Mouse (Mus musculus) cerebellum, adult 11-12 months (tissue): ENCODE results near the gene Hck.

Source experiments
- DNase-seq: peaks from one replicate; pipeline ENCODE4 v3.0.0; 2022

The Hck gene

GRCm38 (mm10) chr2:153107046-153107766 is 1.1 kb upstream of the Hck start:
- DNase-seq = no peak

- no peak for DNase-seq
These were observed 466 bp upstream of the Hck start for GRCm38 (mm10) chr2:153107802-153108201.

DNA sequence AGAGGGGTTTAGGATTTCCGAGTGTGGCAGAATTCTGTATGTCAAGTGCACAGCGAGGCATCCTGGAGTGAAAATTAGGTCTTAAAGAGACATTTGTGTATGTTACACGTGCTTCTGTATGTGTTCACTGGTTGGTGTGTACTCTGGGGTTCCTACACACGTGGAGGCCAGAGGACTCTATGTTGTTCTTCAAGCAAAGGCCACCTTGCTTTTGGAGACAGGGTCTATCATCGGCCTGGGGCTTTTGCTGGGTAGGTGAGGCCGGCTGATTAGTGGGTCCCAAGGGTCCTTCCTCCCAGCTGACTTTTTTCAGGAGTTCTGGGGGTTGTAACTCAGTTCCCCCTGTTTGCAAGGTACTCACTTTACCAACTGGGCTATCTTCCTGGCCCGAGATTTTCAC is 1.3 kb downstream of the Hck start:
- DNase-seq = no peak

DNA sequence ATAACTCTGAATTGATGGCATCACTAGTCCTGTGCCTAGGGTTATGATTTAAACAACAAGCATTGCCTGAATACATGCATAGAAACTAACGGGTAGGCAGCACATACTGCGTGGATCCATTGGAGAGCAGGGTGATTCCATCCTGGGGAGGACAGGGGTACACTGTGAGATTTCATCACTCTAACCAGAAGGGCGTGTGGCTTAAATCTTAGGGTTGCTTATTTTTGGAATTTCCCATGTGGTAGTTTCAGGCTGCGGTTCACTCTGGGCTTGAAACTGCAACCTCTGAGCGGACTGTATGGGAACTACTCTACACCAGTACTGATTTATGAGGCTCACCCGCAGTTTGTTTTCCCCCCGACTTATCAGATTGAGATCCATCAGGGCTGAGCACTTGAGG is 3.0 kb downstream of the Hck start:
- no peak for DNase-seq

DNA sequence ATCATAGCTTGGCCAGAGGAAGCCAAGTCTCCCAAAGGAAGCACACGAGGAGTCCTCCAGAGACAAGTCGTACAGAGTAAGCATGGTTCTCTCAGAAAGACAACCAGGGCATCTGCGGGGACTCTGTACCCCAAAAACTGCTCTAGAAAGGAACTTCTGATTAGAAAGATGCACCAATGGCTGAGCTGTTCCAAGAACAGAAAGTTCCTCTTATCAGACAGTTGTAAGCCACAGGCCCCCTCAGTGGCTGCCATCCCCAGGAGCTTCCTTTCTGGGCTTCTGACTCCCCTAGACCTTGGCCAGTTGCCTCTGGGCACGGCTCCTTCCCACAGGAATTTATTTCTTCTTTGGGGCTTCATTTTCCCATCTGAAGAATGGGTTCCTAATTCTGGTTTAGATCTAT is 7.4 kb downstream of the Hck start:
- DNase-seq = no peak

GRCm38 (mm10) chr2:153117051-153117486 is 8.8 kb downstream of the Hck start:
- no peak for DNase-seq

DNA sequence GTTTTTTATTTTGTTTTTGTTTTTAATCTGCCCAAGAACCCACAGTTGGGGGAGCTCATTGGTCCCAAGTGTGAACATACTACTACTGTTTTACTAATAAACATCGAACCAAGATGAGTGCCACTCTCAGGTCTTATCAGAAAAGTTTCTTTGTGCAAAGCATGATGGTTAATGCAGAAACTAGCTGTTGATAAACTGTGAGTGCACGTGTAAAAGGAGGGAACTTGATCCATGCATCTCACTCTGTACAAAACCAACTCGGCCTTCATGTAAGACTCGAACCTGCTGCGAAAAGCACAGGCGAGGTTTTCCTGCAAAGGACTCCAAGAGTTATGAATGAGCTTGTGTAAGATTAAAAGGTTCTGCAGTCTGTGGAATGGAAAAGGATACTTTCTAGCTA is 11.2 kb downstream of the Hck start:
- no peak for DNase-seq

DNA sequence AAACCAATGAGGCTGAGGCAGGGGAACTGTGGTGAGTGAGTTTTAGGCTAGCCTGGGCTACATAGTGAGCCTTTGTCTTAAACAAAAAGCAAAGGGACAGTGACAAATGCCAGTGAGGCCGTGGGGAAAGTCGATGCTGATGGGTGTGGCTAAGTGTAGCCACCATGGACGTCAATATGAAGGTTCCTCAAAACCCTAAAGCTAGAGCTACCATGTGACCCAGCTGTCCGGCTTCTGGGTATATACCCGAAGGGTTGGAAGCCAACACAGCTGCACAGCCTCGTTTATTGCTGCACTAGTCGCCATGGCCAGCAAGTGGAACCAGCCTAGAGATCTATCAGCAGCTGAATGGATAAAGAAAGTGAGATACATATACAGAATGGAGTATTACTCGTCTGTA is 11.9 kb downstream of the Hck start:
- DNase-seq = no peak

GRCm38 (mm10) chr2:153121821-153122615 is 13.8 kb downstream of the Hck start:
- no peak for DNase-seq

DNA sequence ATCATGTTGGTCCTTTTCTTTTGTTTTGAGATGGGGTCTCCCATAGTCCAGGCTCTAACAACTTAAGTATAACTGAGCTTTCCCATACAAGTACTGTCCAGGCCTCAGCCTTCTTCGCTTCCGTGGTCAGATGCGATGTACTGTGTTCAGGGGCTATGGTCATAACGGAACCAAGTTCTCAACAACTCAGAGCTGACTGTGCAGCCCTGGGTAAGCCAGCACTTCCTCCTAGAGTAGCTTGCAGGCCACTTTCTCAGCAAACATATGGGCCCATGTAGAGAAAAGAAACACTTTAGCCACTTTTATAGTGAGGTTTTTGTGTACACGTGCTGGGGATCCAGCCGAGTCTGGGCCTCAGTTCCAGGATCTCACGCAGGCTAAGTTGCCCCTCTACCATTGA is 14.4 kb downstream of the Hck start:
- DNase-seq = no peak

- DNase-seq = no peak
These were observed 17.6 kb downstream of the Hck start for GRCm38 (mm10) chr2:153125875-153126274.

- no peak for DNase-seq
These were observed 22.8 kb downstream of the Hck start for GRCm38 (mm10) chr2:153131019-153131418.

DNA sequence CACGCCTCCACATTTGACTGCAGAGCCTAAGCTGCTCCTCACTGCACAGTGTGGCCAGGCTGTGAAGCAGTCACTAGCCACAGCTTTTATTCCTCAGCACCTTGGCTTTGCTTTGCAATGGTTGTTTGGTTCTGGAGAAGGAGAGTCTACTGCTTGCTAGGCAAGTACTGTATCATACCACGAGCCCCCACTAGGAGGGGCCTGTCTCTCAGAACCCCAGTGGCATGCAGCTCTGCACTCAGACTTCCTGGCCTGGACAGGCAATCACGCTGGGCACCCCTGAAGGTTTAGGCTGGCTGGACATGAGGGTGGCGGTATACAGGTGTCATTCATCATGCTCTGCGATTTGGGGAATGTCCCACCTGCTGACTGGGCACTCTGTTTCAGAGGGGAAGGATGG is 26.0 kb downstream of the Hck start:
- no peak for DNase-seq

DNA sequence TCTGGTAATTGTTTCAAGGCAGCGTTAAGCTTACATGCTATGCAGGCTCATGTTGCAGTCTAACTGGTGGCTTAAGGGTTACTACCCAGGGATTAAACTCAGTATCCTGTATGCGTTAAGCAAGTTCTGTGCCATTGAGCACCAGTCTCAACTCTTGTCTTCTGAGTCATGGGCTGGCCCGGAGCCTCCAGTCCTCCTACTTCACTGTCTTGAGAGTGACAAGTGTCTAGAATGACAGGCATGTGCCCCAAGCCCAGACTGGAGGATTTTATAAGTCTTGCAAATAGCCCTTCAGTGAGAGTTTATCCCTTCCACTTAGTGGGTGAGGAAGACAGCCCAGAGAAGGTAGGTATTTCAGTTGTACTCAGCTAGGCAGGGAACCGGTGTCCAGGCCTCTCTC is 27.9 kb downstream of the Hck start:
- no peak for DNase-seq

- no peak for DNase-seq
These were observed 30.9 kb downstream of the Hck start for GRCm38 (mm10) chr2:153139158-153139557.

GRCm38 (mm10) chr2:153139996-153140613 is 31.8 kb downstream of the Hck start:
- no peak for DNase-seq

DNA sequence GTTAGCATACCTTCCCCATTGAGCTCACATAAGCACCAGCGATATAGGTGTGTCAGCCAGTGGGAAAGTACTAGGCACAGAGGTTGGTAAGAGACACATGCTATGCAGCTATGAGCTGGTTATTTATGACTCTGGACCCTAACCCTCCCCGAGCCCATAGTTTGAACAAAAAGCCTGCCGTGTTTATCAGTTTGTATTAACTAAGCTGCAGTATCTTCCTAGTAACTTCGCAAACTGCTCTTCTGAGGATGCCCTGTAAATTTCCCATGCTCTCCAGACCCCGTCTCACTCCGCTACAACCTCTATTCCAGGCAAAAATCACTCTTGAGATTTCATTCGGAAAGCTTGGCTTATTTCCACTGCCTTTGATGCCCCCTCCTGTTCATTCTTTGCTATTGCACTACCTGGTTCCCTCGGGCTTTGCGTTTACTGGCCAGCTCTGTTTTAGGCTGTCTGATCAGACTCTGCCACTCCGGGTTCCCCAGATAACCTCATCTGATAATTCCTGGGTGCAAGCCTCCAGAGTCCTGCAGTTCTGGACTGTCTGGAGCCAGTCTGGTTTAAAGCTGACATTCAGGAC is 34.4 kb downstream of the Hck start:
- peak; percentile 41 for DNase-seq

DNA sequence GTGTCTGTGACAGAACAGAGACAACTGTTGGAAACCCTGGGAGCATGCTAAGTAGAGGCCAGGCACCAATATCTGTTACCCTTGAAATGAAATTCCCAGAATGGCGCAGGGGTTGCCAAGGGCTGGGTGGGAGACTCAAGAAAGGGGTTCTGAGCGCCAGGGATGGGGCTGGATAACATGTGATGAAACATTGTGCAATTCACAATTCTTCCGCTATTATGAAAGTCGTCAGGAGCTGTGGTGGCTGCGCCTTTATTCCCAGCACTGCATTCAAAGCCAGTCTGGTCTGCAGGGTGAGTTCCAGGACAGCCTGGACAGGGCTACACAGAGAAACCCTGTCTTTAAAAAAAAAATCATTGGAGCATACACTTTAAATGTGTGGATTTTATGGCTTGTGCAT is 37.1 kb downstream of the Hck start:
- no peak for DNase-seq

DNA sequence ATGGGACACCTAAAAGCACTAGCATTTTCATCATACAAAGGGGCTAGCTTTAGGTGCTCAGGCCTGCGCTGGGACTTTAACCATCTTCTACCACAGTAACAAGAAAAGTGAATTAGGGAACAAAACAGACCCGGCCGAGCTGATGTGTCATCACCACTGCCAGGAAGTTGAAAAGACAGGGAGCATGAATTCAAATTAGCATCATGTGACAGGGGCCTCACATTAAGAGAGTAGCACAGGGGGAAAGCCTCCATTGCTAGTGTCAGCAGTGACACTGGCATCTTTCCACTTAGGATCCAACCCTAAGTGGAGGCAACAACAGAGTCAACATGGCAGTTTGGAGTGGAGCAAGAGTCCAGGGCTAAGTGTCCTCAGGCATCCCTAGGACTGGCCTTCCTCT is 39.0 kb downstream of the Hck start:
- no peak for DNase-seq

GRCm38 (mm10) chr2:153147715-153148114 is 39.4 kb downstream of the Hck start:
- peak; percentile 50 for DNase-seq

GRCm38 (mm10) chr2:153149742-153150141 is 41.5 kb downstream of the Hck start:
- DNase-seq = no peak

DNA sequence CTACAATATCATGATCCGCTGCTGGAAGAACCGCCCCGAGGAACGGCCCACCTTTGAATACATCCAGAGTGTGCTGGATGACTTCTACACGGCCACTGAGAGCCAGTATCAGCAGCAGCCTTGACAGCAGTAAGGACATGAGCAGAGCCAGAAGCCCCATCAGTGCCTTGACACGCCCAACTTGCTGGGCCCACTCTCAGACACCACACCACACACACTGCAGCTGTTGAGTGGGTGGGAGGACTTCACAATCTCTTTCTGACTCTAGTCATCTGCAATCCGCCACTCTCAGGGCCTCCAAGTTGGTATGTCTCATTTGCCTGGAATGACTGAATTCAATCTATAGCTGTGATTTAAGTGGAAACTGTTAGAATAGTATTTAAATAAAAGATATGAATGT is 42.8 kb downstream of the Hck start:
- DNase-seq = no peak

DNA sequence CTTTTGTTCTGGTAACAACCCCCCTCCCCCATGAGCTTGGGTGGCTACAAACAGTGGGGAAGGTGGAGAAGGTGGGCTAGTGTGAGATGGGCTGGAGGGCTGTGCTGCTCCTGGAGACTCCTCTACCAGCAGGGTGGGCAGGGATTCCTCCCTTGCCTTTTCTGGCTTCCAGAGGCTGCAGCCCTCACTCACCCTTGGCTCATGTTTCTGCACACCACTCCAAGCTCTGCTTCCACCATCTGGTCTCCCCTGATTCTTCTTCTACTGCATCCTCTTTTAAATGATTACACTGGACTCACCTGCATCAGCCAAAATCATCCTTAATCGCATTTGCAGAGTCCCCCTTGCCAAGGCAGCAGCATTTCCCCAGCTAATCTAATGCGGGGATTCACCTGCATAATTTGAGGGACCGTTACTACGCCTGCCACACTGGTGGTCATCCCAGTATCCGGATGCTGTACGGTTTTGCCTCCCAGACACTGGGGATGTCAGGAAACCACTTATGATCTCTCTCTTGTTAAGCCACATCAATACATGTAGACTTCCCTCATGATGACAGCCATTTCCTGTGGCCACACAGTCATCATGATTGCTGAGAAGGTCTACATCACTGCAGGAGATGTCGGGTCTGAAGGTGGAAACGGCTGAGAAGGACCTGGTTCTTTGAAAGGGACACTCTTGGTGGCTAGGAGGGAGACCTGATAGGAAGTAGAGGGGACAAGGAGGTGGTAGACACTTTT is 43.8 kb downstream of the Hck start:
- DNase-seq = peak; percentile 43
